Mouse (Mus musculus): ENCODE measurements at regions not wholly inside any gene's neighbourhood (a gene's known extent, or its start where the extent isn't known, plus 50 kb on each side); places are given as distances from the start of the nearest gene placed in this dataset.

- DNase-seq: no peak
Measured at GRCm38 (mm10) chr3:37908456-37908855, 184.2 kb upstream of the Gm5148 start.

DNA sequence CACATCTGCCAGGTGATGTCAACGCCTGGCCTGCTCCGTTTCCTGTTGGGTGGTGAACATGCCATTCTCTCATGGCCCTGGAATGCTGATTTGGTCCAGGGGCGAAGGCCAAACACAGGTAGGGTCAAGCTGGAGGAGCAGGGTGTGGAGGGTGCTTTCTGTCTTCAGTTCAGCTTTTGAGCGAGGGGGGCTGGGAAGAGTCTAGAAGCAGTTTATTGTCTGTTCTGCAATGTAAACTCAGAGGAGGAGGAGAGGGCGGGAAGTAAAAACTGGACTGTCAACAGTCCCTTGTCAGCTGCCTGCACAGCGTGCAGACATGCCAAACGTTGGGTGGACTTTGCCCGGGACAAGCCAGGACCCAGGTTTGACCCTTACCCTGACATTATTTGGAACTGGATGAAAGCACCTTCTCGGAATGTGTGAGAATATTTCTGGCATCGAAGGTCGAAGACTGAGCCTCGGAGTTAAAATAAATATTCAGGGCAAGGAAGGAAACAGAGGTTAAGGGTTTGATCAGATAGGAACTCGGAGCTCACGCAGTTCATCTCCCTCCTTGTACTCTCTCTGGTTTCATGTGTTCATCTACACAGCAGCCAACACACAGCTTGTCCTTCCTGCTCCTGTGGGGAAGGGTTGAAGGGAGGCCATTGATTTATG lies 183.3 kb upstream of the Gm5148 start:
- DNase-seq: no peak

DNA sequence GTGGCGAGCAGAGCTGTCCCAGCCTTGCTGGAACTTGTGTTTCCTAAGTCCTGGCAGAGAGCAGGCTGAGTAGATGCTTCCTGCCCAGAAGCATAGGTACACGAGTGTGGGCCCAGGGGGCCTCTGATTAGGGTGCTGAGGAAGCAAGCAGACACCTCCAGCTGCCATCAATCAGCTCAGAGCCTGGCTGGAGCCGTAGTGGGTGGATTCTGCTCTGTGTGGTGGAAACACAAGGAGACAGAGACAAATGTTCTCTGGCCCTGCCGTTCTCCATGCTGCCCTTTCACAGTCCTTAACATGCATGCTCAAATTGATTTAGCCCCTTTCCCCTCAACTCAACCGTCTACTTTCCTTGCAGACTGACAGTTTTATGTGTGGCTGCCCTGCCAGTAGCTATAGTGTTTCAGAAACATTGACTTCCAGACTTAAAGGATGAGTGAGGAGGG lies 182.5 kb upstream of the Gm5148 start:
- DNase-seq: no peak

DNA sequence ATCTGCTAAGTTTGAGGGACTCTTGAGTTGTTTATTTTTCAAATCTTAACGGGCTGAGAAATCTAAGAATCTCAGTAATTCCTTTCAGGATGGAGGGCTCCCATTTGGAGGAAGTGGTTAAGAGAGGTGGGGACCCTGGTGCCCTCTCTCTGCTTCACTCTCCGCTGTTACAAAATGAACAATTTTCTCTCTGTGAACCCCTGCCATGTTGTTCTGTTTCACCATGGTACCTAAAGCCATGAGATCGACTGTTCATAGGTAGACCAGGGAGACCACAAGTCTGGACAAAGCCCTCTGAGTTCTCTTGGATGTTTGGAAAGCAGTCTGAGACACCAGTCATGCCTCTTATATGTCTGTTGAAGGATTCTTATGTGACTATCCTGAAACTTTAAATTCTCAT lies 179.9 kb upstream of the Gm5148 start:
- no peak for DNase-seq

DNA sequence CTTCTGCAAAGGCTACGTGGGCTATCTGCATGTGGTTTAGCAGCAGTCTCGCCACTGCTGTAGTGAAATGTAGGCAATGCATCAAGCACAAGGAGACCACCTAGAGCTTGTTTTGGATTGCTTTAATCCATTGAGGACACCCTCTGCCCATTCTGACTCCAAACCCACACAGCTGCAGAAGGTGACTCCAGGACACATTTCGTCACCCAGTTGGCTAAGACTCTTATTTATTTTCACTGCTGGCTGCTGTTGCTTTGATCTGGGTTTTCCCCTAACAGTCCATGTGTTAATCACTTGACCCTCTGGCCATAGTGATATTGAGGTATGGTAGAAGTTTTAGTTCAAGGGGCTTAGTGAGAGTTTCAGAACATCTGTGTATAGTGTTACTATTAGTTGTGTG lies 179.2 kb upstream of the Gm5148 start:
- DNase-seq: no peak

DNA sequence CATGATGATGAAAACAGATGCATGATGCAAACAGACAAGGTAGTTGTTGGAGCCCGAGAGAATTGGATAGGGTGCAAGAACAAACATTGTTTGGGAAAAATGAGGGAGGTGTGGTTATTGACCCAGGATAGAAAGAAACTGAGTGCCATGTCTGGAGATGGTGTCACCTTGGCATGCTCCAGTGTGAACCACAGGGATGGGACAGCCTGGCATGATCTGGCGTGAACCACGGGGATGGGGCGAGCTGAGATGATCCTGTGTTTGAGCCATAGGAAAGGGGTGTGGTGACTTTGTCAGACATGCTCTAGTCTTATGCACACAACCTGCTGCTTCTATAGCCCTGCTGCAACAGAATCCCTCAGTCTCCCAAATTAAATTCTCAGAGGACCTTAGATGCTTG lies 178.7 kb upstream of the Gm5148 start:
- no peak for DNase-seq

DNA sequence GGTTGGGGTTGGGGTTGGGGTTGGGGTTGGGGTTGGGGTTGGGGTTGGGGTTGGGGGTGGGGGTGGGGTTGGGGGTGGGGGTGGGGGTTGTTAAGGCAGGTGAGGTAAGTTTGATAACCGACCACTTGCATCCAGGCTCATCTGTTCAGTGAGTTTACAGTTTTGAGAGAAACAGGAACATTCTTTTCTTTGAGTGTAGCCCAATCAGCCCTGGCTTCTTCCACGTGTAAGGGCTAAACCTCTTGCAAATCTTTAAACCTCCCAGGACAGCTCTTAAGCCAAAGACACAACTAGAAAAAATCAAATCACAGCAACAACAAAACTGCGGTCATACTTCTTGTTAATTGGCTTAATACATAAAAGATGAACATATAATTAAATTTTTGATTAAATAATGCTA lies 173.1 kb upstream of the Gm5148 start:
- DNase-seq: no peak

DNA sequence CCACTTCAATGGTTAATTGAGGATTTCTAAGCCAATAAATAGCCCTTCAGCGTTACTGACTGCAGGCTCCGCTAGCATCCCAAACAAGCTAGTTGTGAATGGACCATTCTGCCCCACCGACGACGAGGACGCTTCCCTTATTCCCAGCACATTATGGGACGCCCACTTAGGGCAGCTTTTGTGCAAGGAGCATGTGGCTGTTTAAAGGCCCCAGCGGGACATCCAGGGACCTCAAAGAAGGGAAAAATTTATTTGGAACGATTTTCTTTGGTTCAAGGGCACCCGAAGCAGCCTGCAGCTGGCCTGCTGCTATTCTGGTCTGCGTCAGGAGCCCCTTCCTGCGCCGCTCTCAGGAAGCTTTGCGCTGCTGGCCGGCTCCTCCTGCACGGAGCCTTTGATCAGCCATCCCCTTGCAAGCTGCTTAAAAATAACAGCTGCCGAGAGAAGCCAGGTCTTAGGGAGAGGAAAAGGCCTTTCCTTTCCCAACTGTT lies 172.6 kb upstream of the Gm5148 start:
- peak; percentile 24 for DNase-seq

DNA sequence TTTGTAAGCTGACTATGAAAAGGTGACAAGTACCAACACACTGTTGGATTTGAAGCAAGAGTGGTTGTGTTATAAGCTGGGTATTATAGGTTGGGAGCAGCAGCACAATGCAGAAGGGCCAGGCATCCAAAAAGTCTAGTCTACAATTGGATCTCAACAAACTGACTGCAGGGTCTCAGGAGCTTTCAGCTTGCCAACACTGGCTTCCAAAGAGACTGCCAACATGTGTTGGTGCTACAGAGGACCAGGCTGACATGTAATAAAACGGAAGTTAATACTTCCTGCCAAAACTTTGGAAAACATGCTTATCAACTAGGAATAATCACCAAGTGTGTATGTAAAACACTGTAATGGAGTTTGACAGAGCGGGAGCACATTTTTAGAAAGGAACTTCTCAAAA lies 170.3 kb upstream of the Gm5148 start:
- no peak for DNase-seq

DNA sequence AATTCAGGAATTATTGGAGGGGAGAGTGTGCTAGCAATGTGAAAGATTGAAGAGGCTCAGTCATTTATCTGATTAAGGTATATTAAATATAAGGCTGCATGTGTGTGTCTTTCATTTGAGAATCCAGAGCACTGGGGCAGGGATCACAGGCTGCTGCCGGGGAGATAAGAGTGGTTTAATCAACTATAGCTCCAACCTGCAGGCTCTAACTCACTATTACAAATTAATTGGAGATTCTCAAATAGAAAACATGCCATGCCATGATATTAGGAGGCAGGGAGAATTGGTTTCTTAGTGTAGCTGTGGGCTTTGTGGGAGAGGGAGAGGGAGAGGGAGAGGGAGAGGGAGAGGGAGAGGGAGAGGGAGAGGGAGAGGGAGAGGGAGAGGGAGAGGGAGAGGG lies 165.9 kb upstream of the Gm5148 start:
- DNase-seq: no peak

- no peak for DNase-seq
Measured at GRCm38 (mm10) chr3:37888455-37888854, 164.2 kb upstream of the Gm5148 start.

DNA sequence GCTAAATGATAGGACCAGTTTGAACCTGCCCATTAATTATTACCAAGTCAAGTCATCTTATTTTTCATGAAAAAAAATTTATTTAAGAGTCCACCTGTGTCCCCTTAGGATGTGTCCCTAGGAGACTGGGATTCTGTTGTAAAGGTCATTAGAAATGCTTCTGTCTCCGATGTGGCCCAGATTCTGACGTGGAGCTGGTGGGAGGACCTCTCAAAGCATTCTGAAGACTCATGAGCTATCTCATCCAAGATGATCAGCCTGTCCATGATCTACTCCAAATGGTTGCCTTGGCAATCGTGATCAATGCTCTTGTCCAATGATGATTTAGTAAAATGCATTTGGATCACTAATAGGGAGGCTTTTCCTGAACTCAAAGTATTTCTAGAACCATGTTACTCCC lies 163.4 kb upstream of the Gm5148 start:
- DNase-seq: no peak

DNA sequence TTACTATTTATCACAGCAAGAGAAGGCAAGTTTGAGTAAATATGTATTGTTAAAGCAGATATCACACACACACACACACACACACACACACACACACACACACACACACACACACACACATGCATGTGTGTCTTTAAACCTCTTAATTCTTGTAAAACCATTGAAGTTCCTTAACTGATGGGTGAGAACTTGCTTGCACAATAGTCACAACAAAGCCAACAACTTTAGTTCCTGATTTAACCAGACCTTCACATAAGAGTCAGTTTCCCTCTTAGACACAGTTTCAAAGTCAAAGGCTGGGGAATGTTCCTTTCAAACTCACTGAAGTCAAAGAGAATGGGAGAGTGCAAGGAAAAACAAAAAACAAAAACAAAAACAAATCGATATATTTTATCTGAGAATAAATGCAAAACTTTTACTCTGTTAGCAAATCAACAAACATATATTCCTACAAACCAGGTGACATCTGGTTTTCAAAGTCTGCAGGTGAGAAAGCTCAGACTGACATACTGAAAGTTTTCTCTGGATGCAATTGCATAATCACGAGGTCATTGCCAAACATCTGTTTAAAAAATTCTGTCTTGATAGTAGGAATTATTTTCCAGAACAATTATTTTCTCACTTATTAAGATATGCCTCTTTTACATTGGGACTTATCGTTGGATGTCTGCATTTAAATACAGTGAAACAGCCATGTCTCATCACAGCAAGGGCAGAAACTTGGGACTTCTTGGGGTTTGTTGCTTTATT lies 162.6 kb upstream of the Gm5148 start:
- no peak for DNase-seq

DNA sequence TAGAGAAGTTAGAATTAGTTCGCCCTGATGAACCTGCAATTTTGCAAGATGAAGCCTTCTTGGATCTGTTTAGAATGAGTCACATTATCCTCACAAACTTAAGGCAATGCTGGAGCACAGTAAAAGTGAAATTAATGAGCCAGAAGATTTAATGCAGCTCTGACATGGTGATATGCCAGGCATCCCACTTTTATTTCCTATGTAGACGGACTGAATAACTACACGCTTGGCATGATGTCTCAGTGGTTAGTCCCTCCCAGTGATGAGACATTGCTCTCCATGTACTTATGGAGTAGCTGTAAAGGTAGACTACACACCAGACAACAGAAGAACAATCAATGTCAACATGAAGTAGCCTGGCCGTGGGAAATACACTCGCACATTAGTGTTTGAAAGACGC lies 161.5 kb upstream of the Gm5148 start:
- DNase-seq: no peak

DNA sequence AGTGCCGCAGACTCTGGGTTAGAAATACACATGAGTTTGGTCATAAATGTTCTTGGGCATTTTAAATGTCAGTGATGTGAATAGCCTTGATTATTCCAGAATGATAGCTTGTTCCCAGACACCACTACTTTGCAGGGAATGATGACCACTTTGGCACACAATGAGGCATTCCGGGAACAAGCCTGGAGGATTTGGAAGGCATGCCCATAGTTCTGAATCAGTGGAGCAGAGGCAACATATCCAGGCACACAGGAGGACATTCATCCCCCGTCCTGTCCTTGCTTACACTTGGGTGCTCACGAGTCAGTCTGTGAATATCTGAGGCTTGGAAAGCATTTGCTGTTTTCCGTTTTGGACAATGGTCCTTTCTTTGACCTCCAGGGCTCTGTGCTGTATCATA lies 158.1 kb upstream of the Gm5148 start:
- peak; percentile 50 for DNase-seq

DNA sequence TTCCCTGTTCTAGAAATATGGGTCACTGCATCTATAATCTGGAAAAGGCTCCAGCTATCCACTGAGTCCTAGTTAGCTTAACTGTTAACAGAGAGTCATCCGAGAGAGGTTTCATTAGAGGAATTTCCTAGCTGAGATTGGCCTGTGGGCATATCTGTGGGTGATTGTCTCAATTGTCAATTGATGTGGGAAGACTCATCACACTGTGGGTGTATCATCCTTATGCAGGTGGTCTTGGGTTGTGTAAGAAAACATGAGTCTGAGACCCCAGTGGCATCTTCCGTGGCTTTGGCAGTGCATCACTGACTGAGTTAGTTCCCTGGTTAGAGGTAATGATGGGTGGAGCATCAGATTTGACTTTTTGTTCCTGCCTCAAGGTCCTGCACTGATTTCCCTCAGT lies 156.7 kb upstream of the Gm5148 start:
- DNase-seq: no peak

- DNase-seq: no peak
Measured at GRCm38 (mm10) chr3:37879056-37879455, 154.8 kb upstream of the Gm5148 start.

DNA sequence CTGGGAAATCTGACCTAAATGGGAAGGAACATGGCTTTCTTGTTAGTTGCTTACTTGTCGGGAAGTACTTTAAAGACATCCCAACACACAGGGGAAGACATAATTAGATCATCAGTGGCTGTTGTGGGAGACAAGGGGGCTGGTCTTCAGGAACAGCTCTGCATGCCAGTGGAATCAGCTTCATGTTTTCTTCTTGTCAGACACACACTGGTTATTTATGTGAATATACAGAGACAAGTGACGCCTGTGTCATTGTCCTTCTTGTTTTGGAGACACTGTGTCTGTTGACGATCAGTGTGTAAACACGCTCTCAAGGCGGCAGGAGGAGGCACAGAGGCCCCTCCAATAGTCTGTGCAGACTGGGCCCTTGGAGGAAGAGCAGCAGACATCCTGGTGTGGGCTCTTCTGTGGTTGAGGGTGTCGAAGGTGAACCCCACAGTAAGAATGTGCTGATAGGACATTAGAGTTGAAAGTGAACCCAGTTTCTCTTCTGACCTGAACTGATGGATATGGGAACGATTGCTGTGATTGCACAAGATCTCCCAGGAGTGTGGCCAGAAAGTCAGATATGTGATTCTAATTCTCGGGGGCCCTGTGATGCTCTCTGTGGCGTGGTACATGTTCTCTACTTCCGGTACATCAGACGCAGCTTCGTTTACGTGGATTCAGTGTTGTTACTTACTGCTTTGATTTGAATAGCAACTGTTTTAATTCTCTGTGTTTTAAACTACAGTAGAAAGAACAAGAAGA lies 151.9 kb upstream of the Gm5148 start:
- DNase-seq: no peak

DNA sequence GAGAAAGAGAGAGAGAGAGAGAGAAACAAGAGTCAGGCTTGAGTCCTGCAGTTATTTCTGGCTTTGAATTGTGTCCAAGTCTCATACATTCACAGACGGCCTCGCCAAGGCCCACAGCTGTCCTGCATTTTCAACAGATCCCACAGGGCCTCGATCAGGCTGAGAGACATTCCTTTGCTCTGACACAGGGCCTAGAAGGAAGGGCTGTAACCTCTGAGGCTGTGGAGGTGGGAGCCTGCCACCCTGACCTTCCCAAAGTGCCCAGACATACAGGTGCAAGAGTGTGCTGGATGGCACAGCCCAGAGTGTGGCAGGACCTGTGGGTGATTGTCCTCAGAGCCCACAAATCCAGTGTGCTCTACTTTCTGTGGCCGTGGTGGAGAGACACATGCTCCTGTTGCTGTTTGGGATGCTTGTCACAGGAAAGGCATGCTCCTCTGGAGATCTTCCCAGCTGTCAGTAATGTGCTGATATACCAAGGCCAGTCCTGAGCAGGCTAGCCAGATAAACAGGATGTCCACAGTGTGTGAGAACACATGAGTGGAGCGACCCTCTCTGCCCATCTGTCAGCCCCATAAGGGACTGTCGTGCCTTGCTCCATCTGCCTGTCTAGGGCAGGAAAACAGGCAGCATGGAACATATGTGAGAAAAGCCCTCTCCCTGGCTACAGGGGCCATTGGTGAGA lies 151.2 kb upstream of the Gm5148 start:
- peak; percentile 26 for DNase-seq

DNA sequence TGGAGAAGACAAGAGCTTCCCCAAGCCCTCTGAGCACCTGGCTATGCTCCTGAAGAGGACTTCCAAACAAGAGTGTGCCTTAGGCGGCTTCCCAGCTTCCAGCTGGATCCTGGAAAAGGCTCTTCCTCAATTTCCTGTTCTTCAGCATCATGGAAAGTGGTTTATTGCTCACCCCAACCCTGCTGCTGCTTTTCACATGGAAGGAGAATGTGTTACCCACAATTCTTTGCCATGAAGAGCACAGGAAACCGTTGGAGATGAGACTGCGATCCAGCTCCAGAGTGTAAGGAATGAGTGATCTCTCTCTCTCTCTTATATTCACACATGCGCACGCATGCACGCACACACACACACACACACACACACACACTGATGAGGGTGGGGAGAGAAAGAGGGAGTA lies 150.6 kb upstream of the Gm5148 start:
- DNase-seq: no peak

- DNase-seq: no peak
Measured at GRCm38 (mm10) chr3:37874346-37874745, 150.1 kb upstream of the Gm5148 start.

- no peak for DNase-seq
Measured at GRCm38 (mm10) chr3:37872329-37872728, 148.0 kb upstream of the Gm5148 start.

DNA sequence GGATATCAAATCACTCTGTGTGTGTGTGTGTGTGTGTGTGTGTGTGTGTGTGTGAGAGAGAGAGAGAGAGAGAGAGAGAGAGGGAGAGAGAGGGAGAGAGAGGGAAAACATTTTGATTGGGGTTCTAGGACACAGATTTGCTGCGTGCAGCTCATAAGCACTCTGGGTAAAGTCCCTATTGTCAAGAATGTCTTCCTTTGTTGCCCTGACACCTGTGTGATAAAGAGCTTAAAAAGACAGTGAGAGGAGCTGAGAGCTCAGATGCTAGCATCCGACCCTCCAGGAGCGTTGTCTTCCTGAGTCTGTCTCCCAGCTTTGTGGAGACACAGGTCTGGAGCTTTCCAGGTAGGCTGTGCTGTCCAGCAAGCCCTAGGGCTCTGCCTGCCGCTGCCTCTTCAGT lies 146.8 kb upstream of the Gm5148 start:
- DNase-seq: no peak
